Mouse (Mus musculus) testis, adult 2 months (tissue): ENCODE data around the gene Nell2.

Source experiments
- CTCF ChIP-seq: fragments of 200-500 bp; IDR thresholded peaks from 2 replicates; pipeline ENCODE4 v1.5.1; 2012; ENCODE audit warnings: low read depth, mild to moderate bottlenecking, inconsistent platforms, low read length, moderate library complexity; ENCODE audit not compliant: control insufficient read depth, insufficient read depth, insufficient replicate concordance
- POLR2A ChIP-seq: fragments of 200-500 bp; IDR thresholded peaks from 2 replicates; pipeline ENCODE4 v1.6.1; 2012; ENCODE audit warnings: low read depth, mild to moderate bottlenecking, inconsistent platforms, low read length, moderate library complexity; ENCODE audit not compliant: control insufficient read depth

GRCm38 (mm10) chr15:95370720-95371395 lies 157.5 kb downstream of the Nell2 start:
- TF ChIP-seq POLR2A (no peak), CTCF (no peak)
